Mouse (Mus musculus) liver, adult (tissue): ENCODE data around the gene Ccdc18.

Experiments used
- GATA4 ChIP-seq: IDR thresholded peaks from 2 replicates; pipeline ENCODE4 v1.6.1; 2014; ENCODE audit warnings: mild to moderate bottlenecking, low read length; ENCODE audit not compliant: insufficient replicate concordance

Gene Ccdc18

GRCm38 (mm10) chr5:108226159-108226558, 93.5 kb downstream of the Ccdc18 start:
- no peak for TF ChIP-seq GATA4

GRCm38 (mm10) chr5:108246314-108246765, 113.7 kb downstream of the Ccdc18 start:
- no peak for TF ChIP-seq GATA4

GRCm38 (mm10) chr5:108250033-108250432, 117.4 kb downstream of the Ccdc18 start:
- no peak for TF ChIP-seq GATA4

- no peak for TF ChIP-seq GATA4
These were observed 122.6 kb downstream of the Ccdc18 start for GRCm38 (mm10) chr5:108255259-108255658.

- no peak for TF ChIP-seq GATA4
These were observed 130.0 kb downstream of the Ccdc18 start for GRCm38 (mm10) chr5:108262722-108263121.

- no peak for TF ChIP-seq GATA4
These were observed 134.3 kb downstream of the Ccdc18 start for GRCm38 (mm10) chr5:108266990-108267389.

GRCm38 (mm10) chr5:108268127-108269062, 135.7 kb downstream of the Ccdc18 start, which contains the start of gene Dr1:
TSS of gene Dr1 (plus strand) at chr5:108268897.
- peak; percentile 17; the same call in 1 of the 2 replicates for TF ChIP-seq GATA4

GRCm38 (mm10) chr5:108269063-108269810, 136.6 kb downstream of the Ccdc18 start:
- no peak for TF ChIP-seq GATA4

- TF ChIP-seq GATA4, result no peak
These were observed 137.1 kb downstream of the Ccdc18 start for GRCm38 (mm10) chr5:108269811-108270151.

- no peak for TF ChIP-seq GATA4
These were observed 137.7 kb downstream of the Ccdc18 start for GRCm38 (mm10) chr5:108270415-108270814.
